14 mouse cellular contexts compared by ENCODE assay signal in genomic region chr7:118401949-118402348, GRCm38 (mm10). TPM values are rescaled to one million over a fixed set of nuclear protein-coding genes. Genes with fewer than 3 reads are reported as not detected.
DNase-seq lines count a peak whose midpoint lies in the region; ATAC-seq lines count a peak whose summit lies in the region.
"Had no signal": no experiment of that assay in that cellular context is flagged by ENCODE, and none has a peak within 500 bp of the region (broad histone marks: within the 10 kb centered on the region; RNA-seq: fewer than 3 reads in every experiment).

No protein-coding gene starts in this region.

- peak; percentile 49; the same call in 1 of the 2 replicates for ATAC-seq in midbrain, embryonic 12.5 days (ENCODE audit: low FRiP score, low read depth)
- no peak for ATAC-seq in midbrain, embryonic 11.5 days (ENCODE audit: low FRiP score)
- ATAC-seq in hindbrain, embryonic 12.5 days (ENCODE audit: low FRiP score): 0 out of 2 replicates have a peak, but pooled peaks have one; percentile 52
- peak; percentile 76 for ATAC-seq in midbrain, embryonic 16.5 days
- ATAC-seq: inflammation-experienced regulatory T-cells, adult 6 months had no signal

- H3K36me3 ChIP-seq in midbrain, embryonic 12.5 days: no peaks in the 10 kb centered on the region
- H3K36me3 ChIP-seq in midbrain, embryonic 11.5 days (ENCODE audit: control insufficient read depth, insufficient read depth, low read length): no peaks in the 10 kb centered on the region
- H3K36me3 ChIP-seq in hindbrain, embryonic 12.5 days: no peaks in the 10 kb centered on the region
- no peaks in the 10 kb centered on the region for H3K36me3 ChIP-seq in midbrain, embryonic 16.5 days (ENCODE audit: control insufficient read depth, insufficient read depth, low read length)
- H3K36me3 ChIP-seq: liver, embryonic 13.5 days had no signal

- 0 out of 2 replicates have a peak overlapping the region, but pooled peaks have one; percentile 31 for H3K27ac ChIP-seq in midbrain, embryonic 12.5 days (replicated peaks)
- H3K27ac ChIP-seq in midbrain, embryonic 11.5 days (ENCODE audit: low read depth, low read length): no peak overlapping the region
- no peak overlapping the region for H3K27ac ChIP-seq in hindbrain, embryonic 12.5 days
- H3K27ac ChIP-seq in midbrain, embryonic 16.5 days (ENCODE audit: low read length): peak overlapping the region; percentile 26; the same call in 1 of the 2 replicates
- H3K27ac ChIP-seq: left cerebral cortex, adult 2 months; liver, embryonic 13.5 days had no signal

- H3K4me3 ChIP-seq in midbrain, embryonic 12.5 days: no peak overlapping the region
- H3K4me3 ChIP-seq in midbrain, embryonic 11.5 days (ENCODE audit: low read depth, low read length): no peak overlapping the region
- H3K4me3 ChIP-seq in hindbrain, embryonic 12.5 days: no peak overlapping the region
- no peak overlapping the region for H3K4me3 ChIP-seq in midbrain, embryonic 16.5 days (ENCODE audit: low read depth, low read length)
- H3K4me3 ChIP-seq: left cerebral cortex, adult 2 months; liver, embryonic 13.5 days had no signal

- no peak overlapping the region for H3K9ac ChIP-seq in midbrain, embryonic 12.5 days (replicated peaks)
- no peak overlapping the region for H3K9ac ChIP-seq in midbrain, embryonic 11.5 days (ENCODE audit: low read length)
- no peak overlapping the region; the same call in 1 of the 2 replicates for H3K9ac ChIP-seq in hindbrain, embryonic 12.5 days
- no peak overlapping the region for H3K9ac ChIP-seq in midbrain, embryonic 16.5 days (ENCODE audit: low read depth, low read length)
- H3K9ac ChIP-seq: liver, embryonic 13.5 days had no signal

- H3K9me3 ChIP-seq in midbrain, embryonic 12.5 days: no peaks in the 10 kb centered on the region
- H3K9me3 ChIP-seq in midbrain, embryonic 11.5 days (ENCODE audit: control insufficient read depth, low read length): no peaks in the 10 kb centered on the region
- no peaks in the 10 kb centered on the region for H3K9me3 ChIP-seq in hindbrain, embryonic 12.5 days (replicated peaks)
- no peaks in the 10 kb centered on the region for H3K9me3 ChIP-seq in midbrain, embryonic 16.5 days (replicated peaks; ENCODE audit: control insufficient read depth, low read length, poor library complexity, severe bottlenecking)
- H3K9me3 ChIP-seq: liver, embryonic 13.5 days had no signal

- peak; percentile 51 to 60 for DNase-seq in cerebellum, postnatal 10 days
- DNase-seq in cerebellum, adult 11 months: no peak
- DNase-seq in midbrain, embryonic 11.5 days (ENCODE audit: low spot score, missing footprints): no peak
- no peak for DNase-seq in yolk sac, embryonic 10.5 days (ENCODE audit: low spot score)
- no peak for DNase-seq in right cerebral cortex, postnatal 36 days (ENCODE audit: low spot score in 2 of 2)
- DNase-seq: B cell, adult 2 months; kidney, postnatal 36 days; liver, embryonic 13.5 days; lung, postnatal 14 days had no signal

- no peaks in the 10 kb centered on the region for H3K27me3 ChIP-seq in midbrain, embryonic 12.5 days
- no peaks in the 10 kb centered on the region for H3K27me3 ChIP-seq in midbrain, embryonic 11.5 days (ENCODE audit: control insufficient read depth, insufficient read depth, low read length)
- H3K27me3 ChIP-seq in hindbrain, embryonic 12.5 days: no peaks in the 10 kb centered on the region
- H3K27me3 ChIP-seq in midbrain, embryonic 16.5 days (ENCODE audit: control insufficient read depth, insufficient read depth, low read depth, low read length): no peaks in the 10 kb centered on the region
- H3K27me3 ChIP-seq: liver, embryonic 13.5 days had no signal

- no peak overlapping the region for H3K4me2 ChIP-seq in midbrain, embryonic 12.5 days (replicated peaks)
- H3K4me2 ChIP-seq in midbrain, embryonic 11.5 days: no peak overlapping the region
- no peak overlapping the region for H3K4me2 ChIP-seq in hindbrain, embryonic 12.5 days (replicated peaks)
- no peak overlapping the region for H3K4me2 ChIP-seq in midbrain, embryonic 16.5 days (ENCODE audit: low read length)
- H3K4me2 ChIP-seq: liver, embryonic 13.5 days had no signal

- H3K4me1 ChIP-seq in midbrain, embryonic 12.5 days: peaks cover 15% of the 10 kb centered on the region; the same call in 1 of the 2 replicates
- no peaks in the 10 kb centered on the region; the same call in 1 of the 2 replicates for H3K4me1 ChIP-seq in midbrain, embryonic 11.5 days (ENCODE audit: control insufficient read depth, insufficient read depth, low read length)
- H3K4me1 ChIP-seq in hindbrain, embryonic 12.5 days: peaks cover 10% of the 10 kb centered on the region; the same call in 1 of the 2 replicates
- H3K4me1 ChIP-seq in midbrain, embryonic 16.5 days (ENCODE audit: control insufficient read depth, insufficient read depth, low read length): peaks cover 4% of the 10 kb centered on the region; the same call in 1 of the 2 replicates
- H3K4me1 ChIP-seq: liver, embryonic 13.5 days had no signal

- 78% methylated on average over 5 of the region's 5 CpGs for WGBS in midbrain, embryonic 12.5 days
- 73% methylated on average over 5 of the region's 5 CpGs for WGBS in midbrain, embryonic 11.5 days
- WGBS in hindbrain, embryonic 12.5 days: 63% methylated on average over 5 of the region's 5 CpGs
- WGBS in midbrain, embryonic 16.5 days: 52% methylated on average over 5 of the region's 5 CpGs

RNA-seq across cellular contexts. Expression of gene Syt17, which starts 46.1 kb away (rescaled TPM):
- polyA plus RNA-seq in midbrain, embryonic 12.5 days (2016; fragmentation: Nextera tagmentation; extraction: Ambion mirVana): 5.5 TPM in 2 replicates
- 3.5 and 3.7 TPM in 2 replicates for polyA plus RNA-seq in midbrain, embryonic 11.5 days (2014; fragmentation: Nextera tagmentation; extraction: Ambion mirVana)
- polyA plus RNA-seq in hindbrain, embryonic 12.5 days (2016; fragmentation: Nextera tagmentation; extraction: Ambion mirVana): 6.1 and 6.4 TPM in 2 replicates
- polyA plus RNA-seq in midbrain, embryonic 16.5 days (2015; fragmentation: Nextera tagmentation; extraction: Ambion mirVana): 22.5 and 25.9 TPM in 2 replicates

Comparison
In these comparisons a context has a peak if more than half of its experiments do, and no peak if none do; other contexts are left out.
1. DNase-seq: peak in cerebellum, postnatal 10 days (2 of 2); none in cerebellum, adult 11 months (single experiment), midbrain, embryonic 11.5 days (single experiment), yolk sac, embryonic 10.5 days (single experiment) and right cerebral cortex, postnatal 36 days (0 of 2).
2. H3K27ac ChIP-seq: peak in midbrain, embryonic 12.5 days (single experiment) and midbrain, embryonic 16.5 days (single experiment); none in midbrain, embryonic 11.5 days (single experiment) and hindbrain, embryonic 12.5 days (single experiment).